Mouse (Mus musculus) inflammation-experienced regulatory T-cells (primary cell): ENCODE measurements around the gene Patz1. TPM values are rescaled to one million over a fixed set of nuclear protein-coding genes. Genes with fewer than 3 reads are reported as not detected.

Experiments
- polyA plus RNA-seq, 2 experiments: library from polyadenylated mRNA; unstranded; fragments of 100-300 nt; shearing (Covaris generic); gene quantifications; one replicate each; pipeline ENCODE4 v1.2.1; 2017

Gene Patz1
- polyA plus RNA-seq = 10 to 100 TPM; 42.9 to 47.2 TPM

GRCm38 (mm10) chr11:3288521-3289301 lies at the start of gene Patz1:
Patz1 (plus strand) TSS chr11:3288874.

GRCm38 (mm10) chr11:3266079-3266685 lies 22.5 kb upstream of the Patz1 start, which contains the start of gene Drg1:
Drg1 (minus strand) TSS chr11:3266415.

DNA sequence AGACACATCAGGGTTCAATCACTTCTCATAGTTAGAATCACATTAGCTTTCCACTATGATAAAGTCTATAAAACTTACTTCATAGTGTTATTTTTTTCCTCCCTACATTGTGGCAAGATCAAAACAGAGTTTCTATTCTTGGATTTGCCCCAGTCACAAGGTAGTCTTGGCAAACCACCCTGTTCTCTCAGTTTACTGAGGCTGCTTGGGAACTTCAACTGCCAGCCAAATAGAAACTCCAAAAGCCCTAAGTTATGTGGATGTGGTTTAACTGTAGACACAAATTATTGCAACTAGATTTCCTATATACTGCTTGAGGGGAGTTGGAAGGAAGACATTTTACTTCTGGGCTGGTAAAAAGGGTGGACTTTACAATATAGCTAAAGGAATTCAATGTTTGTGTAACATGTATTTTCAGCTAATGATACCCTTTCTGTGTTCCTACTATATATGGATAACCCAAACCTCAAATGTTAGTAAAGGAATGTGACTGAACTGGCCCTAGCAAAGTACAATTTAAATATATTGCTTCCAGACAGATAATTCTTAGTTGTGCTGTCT lies 41.3 kb downstream of the Patz1 start, which contains the start of gene Pik3ip1:
Pik3ip1 (plus strand) TSS at position 511 of the 561 bp plus-strand sequence.

Other genes with a start within 250 kb of the Patz1 start
- gene Sfi1, start 95.4 kb upstream of the Patz1 start, polyA plus RNA-seq = 10 to 100 TPM; 52.1 to 98.4 TPM
- gene Eif4enif1, start 86.5 kb upstream of the Patz1 start, polyA plus RNA-seq = 10 to 100 TPM; 53.7 to 58.1 TPM
- 100 to 1,000 TPM; 151 to 161 TPM for gene Drg1, start 22.5 kb upstream of the Patz1 start, polyA plus RNA-seq
- gene Pik3ip1, start 41.5 kb downstream of the Patz1 start, polyA plus RNA-seq = 100 to 1,000 TPM; 136 to 186 TPM
- gene Limk2, start 120.3 kb downstream of the Patz1 start, polyA plus RNA-seq = 100 to 1,000 TPM in 1 of 2 experiments, 10 to 100 TPM in 1; 96.5 to 112 TPM
- gene Rnf185, start 163.5 kb downstream of the Patz1 start, polyA plus RNA-seq = 10 to 100 TPM; 24.8 to 29.1 TPM
- under 1 TPM; 0.25 to 0.78 TPM for gene Pla2g3, start 199.4 kb downstream of the Patz1 start, polyA plus RNA-seq
- gene Inpp5j, start 215.9 kb downstream of the Patz1 start, polyA plus RNA-seq = 1 to 10 TPM in 1 of 2 experiments, not detected in 1; 1.0 TPM
- 1 to 10 TPM; 3.3 to 6.9 TPM for gene Selenom, start 225.8 kb downstream of the Patz1 start, polyA plus RNA-seq